Mouse (Mus musculus) heart, embryonic 12.5 days (tissue): ENCODE data around the gene Magi2. TPM values are rescaled to one million over a fixed set of nuclear protein-coding genes. Genes with fewer than 3 reads are reported as not detected.
"Not testable (repeated sequence)": the region's sequence is repeated elsewhere in the genome, so short reads cannot be mapped to it uniquely, and the experiment has no call there.

Experiments
- ATAC-seq: fragments of 200-750 bp; cut with Nextera tagmentation; 2 replicates; pipeline ENCODE4 v1.8.0; 2017; ENCODE audit warnings: moderate TSS enrichment, moderate library complexity; ENCODE audit not compliant: insufficient number of reproducible peaks, low FRiP score
- H3K27ac ChIP-seq: fragments of 300-500 bp; sonication (generic); 2 replicates; pipeline ENCODE4 v1.5.1; 2016; ENCODE audit warnings: mild to moderate bottlenecking, moderate library complexity; ENCODE audit not compliant: poor library complexity, severe bottlenecking
- H3K27me3 ChIP-seq: fragments of 300-500 bp; sonication (generic); replicated peaks from 2 replicates; pipeline ENCODE4 v1.6.1; 2016; ENCODE audit warnings: mild to moderate bottlenecking, moderate library complexity
- H3K36me3 ChIP-seq: fragments of 300-500 bp; sonication (generic); 2 replicates; pipeline ENCODE4 v1.6.1; 2016; ENCODE audit warnings: mild to moderate bottlenecking, moderate library complexity
- H3K4me1 ChIP-seq: fragments of 300-500 bp; sonication (generic); replicated peaks from 2 replicates; pipeline ENCODE4 v1.6.1; 2016; ENCODE audit warnings: mild to moderate bottlenecking
- H3K4me2 ChIP-seq: fragments of 300-500 bp; sonication (generic); 2 replicates; pipeline ENCODE4 v1.6.1; 2016; ENCODE audit warnings: mild to moderate bottlenecking, moderate library complexity
- H3K4me3 ChIP-seq: fragments of 300-500 bp; sonication (generic); 2 replicates; pipeline ENCODE4 v1.5.1; 2016; ENCODE audit warnings: mild to moderate bottlenecking
- H3K9ac ChIP-seq: fragments of 300-500 bp; sonication (generic); 2 replicates; pipeline ENCODE4 v1.6.1; 2016; ENCODE audit warnings: mild to moderate bottlenecking, moderate library complexity
- H3K9me3 ChIP-seq: fragments of 300-500 bp; sonication (generic); replicated peaks from 2 replicates; pipeline ENCODE4 v1.6.1; 2016; ENCODE audit warnings: mild to moderate bottlenecking, moderate library complexity
- WGBS: fragments of 180-500 bp; shearing (Covaris S2); methylation state at CpG from one replicate; pipeline ENCODE4 v1.1.7; 2016; 5-methylcytosine and 5-hydroxymethylcytosine counted together
- polyA plus RNA-seq: library from polyadenylated mRNA; unstranded; fragments of >200 nt; fragmentation: Nextera tagmentation; extraction: Ambion mirVana; gene quantifications from 2 replicates; pipeline ENCODE4 v1.2.1, GENCODE M21; 2016

The Magi2 gene
- polyA plus RNA-seq, 1 experiment from 2014 or later: 3.9 TPM

DNA sequence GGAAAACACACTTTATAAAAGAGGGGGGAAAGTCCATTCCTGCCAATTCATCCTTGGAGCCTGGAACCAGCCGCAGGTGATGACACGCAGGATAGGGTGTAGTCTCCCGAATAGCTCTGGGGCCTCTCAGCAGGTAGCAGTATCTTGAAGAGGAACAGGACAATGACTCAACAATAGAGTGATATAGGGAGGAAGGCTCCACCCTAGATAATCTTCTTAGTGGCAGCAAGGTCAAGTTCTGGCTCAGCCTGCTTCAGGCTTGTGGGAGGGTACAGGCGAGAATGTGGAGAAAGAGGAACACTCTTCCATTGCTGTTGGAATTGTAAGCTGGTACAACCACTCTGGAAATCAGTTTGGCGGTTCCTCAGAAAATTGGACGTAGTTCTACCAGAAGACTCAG is 1484.0 kb downstream of the Magi2 start:
- not testable (repeated sequence) for H3K9me3 ChIP-seq, H3K9ac ChIP-seq, H3K27ac ChIP-seq, H3K4me3 ChIP-seq, H3K27me3 ChIP-seq, ATAC-seq, H3K36me3 ChIP-seq, H3K4me2 ChIP-seq, H3K4me1 ChIP-seq
- WGBS: 71% methylated on average over 6 of the region's 6 CpGs

DNA sequence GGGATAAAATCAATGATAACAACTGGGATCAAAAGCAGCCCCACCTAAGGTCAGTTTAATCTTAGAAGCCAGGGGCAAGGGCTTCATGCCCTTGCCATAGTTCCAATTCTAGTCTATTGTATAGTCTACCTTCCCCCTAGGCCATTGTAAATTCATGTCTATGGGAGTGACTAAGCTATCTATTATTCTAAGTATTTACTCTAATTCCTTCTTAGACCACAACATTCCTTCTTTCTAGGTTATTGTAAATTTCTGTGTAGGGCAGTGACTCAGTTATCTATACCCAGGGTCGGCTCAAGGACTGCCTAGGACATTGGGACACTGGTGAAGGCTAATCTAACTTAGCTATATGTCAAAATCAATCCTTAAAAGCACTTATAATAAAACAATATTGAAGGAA is 1487.8 kb downstream of the Magi2 start:
- WGBS: 86% methylated on average over 1 of the region's 1 CpGs
- H3K9ac ChIP-seq, H3K9me3 ChIP-seq, H3K4me1 ChIP-seq, H3K27me3 ChIP-seq, H3K4me3 ChIP-seq, H3K4me2 ChIP-seq, H3K27ac ChIP-seq, ATAC-seq, H3K36me3 ChIP-seq: not testable (repeated sequence)

DNA sequence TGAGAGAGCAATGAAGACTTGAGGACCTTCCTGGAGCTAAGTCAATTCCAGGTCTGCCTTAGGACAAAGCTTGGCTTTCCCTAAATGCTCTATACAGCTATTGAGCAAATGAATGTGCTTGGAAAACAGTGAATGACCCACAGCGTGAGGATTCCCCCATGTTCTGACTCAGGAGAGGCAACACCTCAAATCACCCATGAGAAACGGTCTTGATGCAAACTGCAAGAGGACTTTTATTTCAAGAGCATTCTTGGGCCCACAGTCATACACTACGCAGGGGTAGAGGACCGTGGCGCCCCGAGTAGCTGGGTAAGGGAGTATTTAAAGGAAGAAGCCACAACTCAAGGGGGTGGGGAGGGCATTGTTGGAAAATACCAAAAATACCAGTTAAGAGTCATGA is 1489.1 kb downstream of the Magi2 start:
- not testable (repeated sequence) for H3K27ac ChIP-seq

DNA sequence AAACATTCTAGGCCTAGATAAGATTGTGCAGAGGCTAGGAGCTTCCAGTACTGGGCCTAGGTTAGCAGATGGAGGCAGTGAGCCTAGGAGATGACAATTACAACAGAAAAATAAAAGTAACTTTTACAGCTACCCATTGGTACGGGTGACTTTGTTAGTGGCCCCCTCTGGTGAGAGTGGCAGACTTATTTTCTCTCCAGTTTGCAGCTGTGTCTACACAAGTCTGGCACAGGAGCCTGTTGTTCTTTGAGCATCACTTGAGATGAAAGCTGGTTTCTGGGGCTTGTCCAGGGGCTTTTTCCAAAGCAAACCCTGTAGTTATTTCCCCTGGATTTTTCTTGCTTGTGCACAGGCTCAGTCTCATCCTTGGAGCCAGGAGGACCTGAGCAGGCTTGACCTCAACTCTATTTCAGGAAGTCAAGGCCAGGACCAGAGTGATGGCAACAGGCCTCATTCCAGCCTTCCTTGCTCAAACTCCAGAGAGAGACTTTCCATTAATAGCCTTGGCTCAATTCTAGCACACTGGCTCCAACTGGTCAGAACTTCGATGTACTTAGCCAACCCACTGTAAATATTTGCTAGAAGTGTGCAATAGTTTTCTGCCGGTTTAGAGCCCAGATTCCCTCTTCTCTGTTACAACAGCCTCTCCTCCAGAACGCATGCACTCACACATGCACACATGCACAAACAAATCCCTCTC is 1493.5 kb downstream of the Magi2 start:
- no peak overlapping the region for H3K27ac ChIP-seq
- 77% methylated on average over 4 of the region's 4 CpGs for WGBS
- ATAC-seq: no peak

More for the DNA sequence above, 1489.1 kb downstream of the Magi2 start:
- not testable (repeated sequence) for ATAC-seq, H3K4me2 ChIP-seq, H3K27me3 ChIP-seq, H3K9me3 ChIP-seq, H3K4me3 ChIP-seq, H3K36me3 ChIP-seq, H3K9ac ChIP-seq, H3K4me1 ChIP-seq
- 81% methylated on average over 6 of the region's 6 CpGs for WGBS

DNA sequence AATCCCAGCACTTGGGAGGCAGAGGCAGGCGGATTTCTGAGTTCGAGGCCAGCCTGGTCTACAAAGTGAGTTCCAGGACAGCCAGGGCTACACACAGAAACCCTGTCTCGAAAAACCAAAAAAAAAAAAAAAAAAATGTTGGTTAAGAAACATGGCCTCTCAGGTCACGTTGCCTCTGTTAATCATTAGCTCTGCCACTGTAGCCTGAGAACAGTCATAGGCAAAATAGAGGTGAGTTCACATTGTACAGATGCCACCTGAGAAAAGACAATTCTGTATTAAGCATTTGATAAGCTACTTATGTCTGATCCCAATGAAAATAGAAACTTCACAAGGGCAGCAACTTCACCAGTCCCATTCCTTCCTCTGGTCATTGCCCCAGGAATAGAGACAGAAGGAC is 1496.4 kb downstream of the Magi2 start:
- not testable (repeated sequence) for H3K4me3 ChIP-seq, H3K9ac ChIP-seq, ATAC-seq, H3K4me2 ChIP-seq, H3K36me3 ChIP-seq, H3K9me3 ChIP-seq, H3K4me1 ChIP-seq, H3K27me3 ChIP-seq, H3K27ac ChIP-seq
- 80% methylated on average over 4 of the region's 4 CpGs for WGBS

More for the DNA sequence above, 1493.5 kb downstream of the Magi2 start:
- Histone ChIP-seq H3K4me2 (no peak overlapping the region), H3K4me1 (no peaks in the 10 kb centered on the region), H3K36me3 (no peaks in the 10 kb centered on the region), H3K4me3 (no peak overlapping the region), H3K27me3 (no peaks in the 10 kb centered on the region), H3K9me3 (0 out of 2 replicates have a peak, but pooled peaks cover 5% of the 10 kb centered on the region), H3K9ac (no peak overlapping the region)

DNA sequence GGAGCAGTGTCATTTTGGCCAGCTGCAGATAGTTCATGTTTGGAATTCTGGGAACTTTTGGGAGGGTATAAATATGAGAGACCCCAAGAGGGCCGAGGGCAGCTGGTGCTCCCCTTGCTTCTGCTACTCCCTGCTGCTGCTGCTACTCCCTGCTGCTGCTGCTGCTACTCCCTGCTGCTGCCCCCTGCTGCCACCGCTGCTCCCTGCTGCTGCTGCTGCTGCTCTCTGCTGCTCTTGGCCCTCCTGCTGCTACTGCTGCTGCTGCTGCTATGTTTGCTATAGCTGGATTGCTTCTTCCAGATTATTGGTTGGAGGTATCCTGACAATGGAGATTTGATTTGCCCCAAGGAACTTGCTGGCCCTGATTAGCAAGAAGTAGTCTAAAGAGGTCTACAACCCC is 1512.0 kb downstream of the Magi2 start:
- Histone ChIP-seq H3K4me1 (peaks cover 6% of the 10 kb centered on the region), H3K27ac (no peak overlapping the region), H3K36me3 (no peaks in the 10 kb centered on the region), H3K4me3 (no peak overlapping the region), H3K27me3 (no peaks in the 10 kb centered on the region), H3K9me3 (no peaks in the 10 kb centered on the region), H3K9ac (no peak overlapping the region), H3K4me2 (no peak overlapping the region)
- 37% methylated on average over 2 of the region's 2 CpGs for WGBS
- ATAC-seq: no peak

DNA sequence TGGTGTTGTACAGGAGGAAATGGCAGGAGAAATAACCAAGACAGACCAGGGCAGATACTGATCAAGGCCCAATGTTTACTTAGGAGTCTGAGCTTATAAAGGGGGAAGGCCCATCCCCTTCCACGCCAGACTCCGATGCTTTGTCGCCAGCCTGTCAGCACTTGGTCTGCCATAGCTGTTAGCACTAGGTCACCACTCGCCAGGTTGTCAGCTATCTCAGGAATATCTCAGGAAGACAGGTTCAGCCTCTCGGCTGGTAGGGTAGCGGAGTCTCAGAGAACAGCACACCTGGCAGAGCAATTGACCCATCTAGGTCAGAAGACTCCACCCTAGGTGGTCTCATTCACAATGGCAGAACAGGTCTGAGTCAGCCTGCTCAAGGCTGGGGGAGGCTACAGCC is 1514.4 kb downstream of the Magi2 start:
- Histone ChIP-seq H3K27ac (no peak overlapping the region), H3K4me2 (no peak overlapping the region), H3K4me3 (no peak overlapping the region), H3K9ac (no peak overlapping the region), H3K4me1 (peaks cover 6% of the 10 kb centered on the region), H3K27me3 (no peaks in the 10 kb centered on the region), H3K9me3 (no peaks in the 10 kb centered on the region), H3K36me3 (no peaks in the 10 kb centered on the region)
- no peak for ATAC-seq
- WGBS: 26% methylated on average over 6 of the region's 6 CpGs

DNA sequence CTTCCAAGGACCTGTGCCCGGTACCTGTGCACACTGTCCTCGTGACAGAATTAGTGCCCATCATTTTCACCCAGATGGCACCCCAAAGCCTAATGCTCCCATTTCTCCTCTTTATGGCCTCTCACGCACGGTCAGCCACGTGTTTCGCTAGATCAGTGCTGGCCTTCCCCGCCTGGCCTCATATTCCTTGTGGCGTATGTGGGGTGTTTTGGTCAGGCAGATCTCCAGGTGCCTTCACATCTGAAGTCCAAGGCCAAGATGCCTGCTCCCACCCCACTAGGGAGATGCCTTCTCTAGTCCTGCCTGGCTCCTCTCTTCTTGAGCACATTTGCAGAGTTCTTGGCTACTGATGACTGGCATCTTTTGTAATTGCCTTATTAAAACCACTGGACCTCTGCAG is 1515.1 kb downstream of the Magi2 start:
- Histone ChIP-seq H3K4me1 (peaks cover 6% of the 10 kb centered on the region), H3K27me3 (no peaks in the 10 kb centered on the region), H3K4me2 (no peak overlapping the region), H3K4me3 (no peak overlapping the region), H3K9me3 (no peaks in the 10 kb centered on the region), H3K27ac (no peak overlapping the region), H3K36me3 (no peaks in the 10 kb centered on the region), H3K9ac (no peak overlapping the region)
- WGBS: 83% methylated on average over 8 of the region's 8 CpGs
- ATAC-seq: no peak

DNA sequence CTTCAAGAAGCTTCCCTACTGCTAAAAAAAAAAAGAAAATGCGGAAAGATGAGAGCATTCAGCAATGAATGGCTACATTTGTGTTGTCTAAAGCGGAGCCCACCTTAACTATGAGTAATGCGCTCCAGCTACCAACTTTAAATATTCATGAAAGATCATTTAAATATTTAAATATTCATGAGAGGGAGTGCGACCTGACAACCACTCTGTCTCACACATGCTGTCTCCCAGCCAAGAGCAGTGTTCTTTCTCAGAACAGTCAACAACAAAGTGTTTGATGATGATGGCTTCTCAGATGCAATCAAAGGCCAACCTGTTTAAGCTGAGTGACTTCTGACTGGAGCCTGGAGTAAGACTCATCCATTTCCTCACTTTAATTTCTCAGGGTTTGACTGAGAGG is 1521.3 kb downstream of the Magi2 start:
- no peak overlapping the region for H3K4me3 ChIP-seq
- no peaks in the 10 kb centered on the region for H3K4me1 ChIP-seq
- no peaks in the 10 kb centered on the region for H3K27me3 ChIP-seq
- H3K27ac ChIP-seq: no peak overlapping the region
- 81% methylated on average over 4 of the region's 4 CpGs for WGBS
- no peaks in the 10 kb centered on the region for H3K36me3 ChIP-seq
- H3K9ac ChIP-seq: no peak overlapping the region
- no peak overlapping the region for H3K4me2 ChIP-seq
- no peak for ATAC-seq
- no peaks in the 10 kb centered on the region for H3K9me3 ChIP-seq

DNA sequence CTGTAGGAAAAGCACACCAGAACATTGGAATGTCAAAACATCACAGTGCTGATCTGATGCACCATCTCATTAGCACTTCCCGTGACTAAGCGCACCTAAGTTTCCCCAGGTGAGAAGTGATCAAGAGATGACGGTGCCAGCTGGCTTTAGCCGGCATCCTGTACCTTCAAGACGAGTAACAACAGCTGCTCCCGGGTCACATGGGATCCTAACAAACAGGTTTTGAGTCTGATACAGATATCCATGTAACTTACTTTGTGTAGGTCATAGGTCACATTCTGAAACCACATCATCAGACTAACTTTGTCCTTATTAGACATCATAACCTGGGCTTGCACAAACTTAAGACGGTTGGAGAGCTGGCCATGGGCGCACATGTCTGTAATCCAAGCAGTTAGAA is 1522.0 kb downstream of the Magi2 start:
- Histone ChIP-seq H3K9ac (no peak overlapping the region), H3K27ac (no peak overlapping the region), H3K4me3 (no peak overlapping the region), H3K4me1 (no peaks in the 10 kb centered on the region), H3K4me2 (no peak overlapping the region), H3K9me3 (no peaks in the 10 kb centered on the region), H3K27me3 (no peaks in the 10 kb centered on the region), H3K36me3 (no peaks in the 10 kb centered on the region)
- ATAC-seq: no peak
- 89% methylated on average over 8 of the region's 8 CpGs for WGBS

DNA sequence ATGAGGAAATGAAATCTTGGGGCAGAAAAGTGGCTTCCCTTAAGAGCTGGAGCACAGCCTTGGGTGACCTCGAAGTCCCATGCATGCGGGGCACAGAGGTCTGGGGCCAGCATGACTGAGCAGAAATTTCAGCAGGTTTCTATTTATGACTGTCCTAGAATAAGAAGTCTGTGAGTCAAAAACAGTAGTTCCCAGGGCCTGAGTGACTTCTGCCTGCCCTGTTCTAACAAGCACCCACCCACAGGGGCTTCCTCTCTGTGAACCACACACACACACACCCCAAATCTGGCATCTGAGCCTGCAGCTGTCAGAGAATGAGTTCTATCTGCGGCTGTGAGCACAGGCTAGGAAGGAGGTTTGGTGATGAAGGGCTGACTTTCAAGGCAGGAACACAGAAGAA is 1522.7 kb downstream of the Magi2 start:
- Histone ChIP-seq H3K4me1 (no peaks in the 10 kb centered on the region), H3K4me3 (no peak overlapping the region), H3K36me3 (no peaks in the 10 kb centered on the region), H3K9me3 (no peaks in the 10 kb centered on the region), H3K27me3 (no peaks in the 10 kb centered on the region), H3K9ac (no peak overlapping the region), H3K27ac (no peak overlapping the region), H3K4me2 (no peak overlapping the region)
- 73% methylated on average over 3 of the region's 3 CpGs for WGBS
- no peak for ATAC-seq

DNA sequence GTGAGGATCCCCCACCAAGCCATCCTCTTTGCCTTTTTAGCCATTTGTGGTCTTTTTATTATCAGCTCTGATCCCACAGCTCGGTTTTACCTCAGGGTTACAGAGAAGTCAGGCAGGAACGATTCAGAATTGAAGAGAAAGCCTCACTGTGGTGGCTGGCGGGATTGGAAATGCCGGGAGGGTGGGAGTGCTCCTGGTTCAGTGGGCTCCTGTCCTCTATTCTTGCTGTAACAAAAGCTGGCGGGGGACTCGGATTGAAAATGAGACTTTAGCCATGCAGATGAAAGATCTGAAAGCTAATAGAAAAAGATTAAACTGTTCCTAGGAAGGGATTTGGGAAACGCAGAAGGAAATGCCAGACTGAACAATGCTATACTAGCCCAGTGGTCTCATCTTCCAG is 1524.2 kb downstream of the Magi2 start:
- Histone ChIP-seq H3K4me1 (no peaks in the 10 kb centered on the region), H3K9me3 (no peaks in the 10 kb centered on the region), H3K36me3 (no peaks in the 10 kb centered on the region), H3K9ac (no peak overlapping the region), H3K27me3 (no peaks in the 10 kb centered on the region), H3K4me3 (no peak overlapping the region), H3K27ac (no peak overlapping the region), H3K4me2 (no peak overlapping the region)
- 73% methylated on average over 7 of the region's 7 CpGs for WGBS
- ATAC-seq: no peak
